Mouse (Mus musculus): ENCODE measurements around the gene Gm28038.

DNA sequence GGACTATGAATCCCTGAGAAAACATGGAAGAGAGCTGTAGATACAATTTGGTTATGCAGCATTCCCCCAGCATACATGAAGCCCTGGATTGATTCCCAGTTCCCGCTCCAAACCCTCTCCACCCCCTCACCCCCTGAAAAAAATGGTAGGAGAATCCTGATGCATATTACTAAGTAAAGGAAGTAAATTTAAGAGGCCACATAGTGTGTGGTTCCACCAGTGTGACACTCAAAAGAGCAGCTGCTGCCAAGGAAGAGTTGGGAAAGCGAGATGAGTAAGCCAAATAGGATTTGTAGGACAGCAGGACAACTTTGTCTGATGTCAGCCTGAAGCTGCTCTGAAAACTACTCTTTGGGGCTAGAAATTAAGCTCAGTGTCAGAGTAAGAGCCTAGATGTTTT is 30.6 kb downstream of the Gm28038 start:
- no peak for TF ChIP-seq CTCF (IDR thresholded peaks at IDR 0.05; ENCODE audit: control insufficient read depth, insufficient read depth, low read length)
- no peak for TF ChIP-seq POLR2A (IDR thresholded peaks at IDR 0.05; ENCODE audit: borderline replicate concordance, control insufficient read depth, low read depth, low read length)

Measured in bone marrow, adult 2 months (tissue).